Mouse (Mus musculus): ENCODE measurements around the gene Vmn1r18.
"Not testable (repeated sequence)": the region's sequence is repeated elsewhere in the genome, so short reads cannot be mapped to it uniquely, and the experiment has no call there.

Vmn1r18 gene

GRCm38 (mm10) chr6:57395683-57396082, at the start of gene Vmn1r18:
Gene Vmn1r18 (minus strand): TSS chr6:57395783.
- DNase-seq: no peak

GRCm38 (mm10) chr6:57431196-57431595, 35.6 kb upstream of the Vmn1r18 start:
- DNase-seq: peak in 1 of 2 experiments; percentile 9

DNA sequence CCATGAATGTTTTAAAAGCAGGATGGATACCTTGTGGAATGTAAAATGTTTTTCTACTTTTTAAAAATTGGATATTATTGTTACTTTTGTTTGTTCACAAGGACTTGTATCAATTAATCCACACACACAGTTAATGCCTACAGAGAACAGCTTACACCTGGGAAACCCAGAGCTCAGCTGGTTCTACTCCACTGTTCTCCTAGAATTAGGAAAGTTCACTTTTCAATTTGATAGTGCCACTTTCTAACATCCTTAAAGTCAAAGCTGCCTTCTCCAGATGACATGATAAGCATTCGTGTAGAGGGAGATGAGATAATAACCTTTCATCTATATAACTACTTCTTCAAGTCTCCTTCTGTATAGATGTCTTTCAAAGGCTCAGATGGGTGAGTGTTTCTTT, 33.0 kb upstream of the Vmn1r18 start, which contains the start of gene Vmn1r20:
Gene Vmn1r20 (plus strand): TSS at position 301 of the 400 bp plus-strand sequence.
- DNase-seq: no peak

DNA sequence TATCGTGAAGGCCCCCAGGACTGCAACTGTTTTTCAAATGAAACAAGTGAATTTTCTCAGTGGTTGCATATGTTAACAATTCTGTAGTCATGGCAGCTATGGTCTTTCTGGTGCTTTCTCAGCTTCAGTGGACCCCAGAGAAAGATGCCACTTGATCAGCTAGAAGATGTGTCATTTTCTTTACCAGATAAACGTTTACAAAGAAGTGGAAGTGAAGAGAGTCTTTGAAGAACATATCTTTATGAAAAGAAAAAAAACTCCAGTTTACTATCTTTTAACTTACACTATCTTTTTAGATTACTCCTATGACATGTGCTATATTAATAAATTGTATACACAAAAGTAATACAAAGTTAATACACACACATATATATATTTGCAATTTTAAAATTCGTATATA, 7.9 kb upstream of the Vmn1r18 start, which contains the start of gene Vmn1r19:
Gene Vmn1r19 (plus strand): TSS at position 301 of the 400 bp plus-strand sequence.
- not testable (repeated sequence) for DNase-seq

DNA sequence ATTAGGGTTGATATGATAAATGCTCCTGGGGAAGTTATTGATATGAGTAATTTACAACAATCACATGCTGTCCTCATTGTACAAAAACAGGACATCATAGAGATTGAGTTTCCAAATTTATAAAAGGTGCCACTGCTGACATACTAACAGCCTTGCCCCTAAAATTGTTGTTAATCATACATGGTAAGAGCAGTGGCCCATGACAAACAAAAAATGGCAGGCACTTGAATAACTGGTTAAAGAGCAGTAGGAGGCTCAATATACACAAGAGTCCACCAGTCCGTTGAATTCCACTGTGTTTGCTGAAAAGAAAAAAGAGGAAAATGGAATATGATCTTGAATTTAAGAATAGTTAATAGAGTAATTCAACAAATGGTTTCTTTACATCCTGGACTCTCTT, 28.1 kb downstream of the Vmn1r18 start:
- DNase-seq: no peak

DNA sequence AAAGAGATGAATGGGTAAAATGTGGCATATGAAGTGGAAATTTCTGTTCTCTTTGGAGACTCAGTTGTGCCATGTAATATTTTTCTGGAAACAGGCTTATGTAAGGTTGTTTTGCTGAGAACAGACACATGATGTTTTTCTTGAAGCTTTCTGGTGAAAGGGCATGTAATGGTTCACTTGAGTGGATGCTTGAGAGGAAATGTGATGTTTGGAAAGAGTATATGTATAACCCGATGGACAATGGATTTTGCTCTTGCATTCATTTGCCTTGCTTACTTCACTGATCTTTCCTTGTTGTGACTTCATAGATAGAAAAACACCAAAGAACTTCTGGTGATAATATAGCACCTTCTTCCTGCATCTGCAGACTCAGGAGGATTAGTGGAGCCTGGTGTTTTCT, 29.7 kb downstream of the Vmn1r18 start:
- DNase-seq: not testable (repeated sequence)

- no peak for DNase-seq
These were observed 32.0 kb downstream of the Vmn1r18 start, which contains the start of gene Vmn1r17 for GRCm38 (mm10) chr6:57363627-57364026. Gene Vmn1r17 (minus strand): TSS chr6:57363727.

GRCm38 (mm10) chr6:57356864-57357263, 38.7 kb downstream of the Vmn1r18 start:
- no peak for DNase-seq

DNA sequence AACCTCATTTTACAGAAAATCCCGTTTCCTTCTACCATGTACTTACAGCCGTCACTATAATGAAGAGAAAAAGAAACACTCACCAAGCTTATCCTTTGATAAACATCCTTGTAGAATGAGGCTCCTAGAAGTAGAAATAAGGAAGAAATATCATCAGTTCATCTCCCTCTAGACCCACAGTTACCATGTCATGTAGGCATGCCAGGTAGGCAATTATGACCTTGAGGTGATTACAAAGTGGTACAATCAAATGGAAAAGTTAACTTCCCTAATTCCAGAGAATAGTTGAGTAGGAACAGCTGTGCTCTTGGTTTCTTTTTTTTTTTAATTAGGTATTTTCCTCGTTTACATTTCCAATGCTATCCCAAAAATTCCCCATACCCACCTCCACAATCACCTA, 66.2 kb downstream of the Vmn1r18 start, which contains the start of gene Vmn1r16:
Gene Vmn1r16 (minus strand): TSS at position 101 of the 400 bp plus-strand sequence.
- DNase-seq: no peak
